Mouse (Mus musculus): ENCODE data around the gene Rpl7l1. TPM values are rescaled to one million over a fixed set of nuclear protein-coding genes. Genes with fewer than 3 reads are reported as not detected.
A peak's percentile ranks its signal among the peaks of the same experiment; 100 is the strongest.

Gene Rpl7l1
- total and polyA plus RNA-seq, 2 experiments from 2014 or later = 39.8 to 72.1 TPM

- Histone ChIP-seq H3K4me3 (ENCODE audit: low read length) (peak overlapping the region; percentile 70), H3K36me3 (ENCODE audit: insufficient read depth, low read length) (peaks cover 17% of the 10 kb centered on the region), H3K27ac (no peak overlapping the region), H3K4me2 (ENCODE audit: low read depth, low read length) (peak overlapping the region; percentile 54), H3K9ac (replicated peaks; ENCODE audit: low read length) (no peak overlapping the region), H3K4me1 (ENCODE audit: insufficient read depth, low read length) (no peaks in the 10 kb centered on the region), H3K9me3 (ENCODE audit: low read length) (no peaks in the 10 kb centered on the region), H3K27me3 (ENCODE audit: insufficient read depth, low read length) (no peaks in the 10 kb centered on the region)
- DNase-seq (ENCODE audit: low spot score) = no peak
- TF ChIP-seq CTCF (IDR thresholded peaks at IDR 0.05; ENCODE audit: low read depth) = no peak
- 80% methylated on average over 2 of the region's 2 CpGs for WGBS
- no peak for ATAC-seq
Observed at GRCm38 (mm10) chr17:46783222-46783565, 722 bp upstream of the Rpl7l1 start.

DNA sequence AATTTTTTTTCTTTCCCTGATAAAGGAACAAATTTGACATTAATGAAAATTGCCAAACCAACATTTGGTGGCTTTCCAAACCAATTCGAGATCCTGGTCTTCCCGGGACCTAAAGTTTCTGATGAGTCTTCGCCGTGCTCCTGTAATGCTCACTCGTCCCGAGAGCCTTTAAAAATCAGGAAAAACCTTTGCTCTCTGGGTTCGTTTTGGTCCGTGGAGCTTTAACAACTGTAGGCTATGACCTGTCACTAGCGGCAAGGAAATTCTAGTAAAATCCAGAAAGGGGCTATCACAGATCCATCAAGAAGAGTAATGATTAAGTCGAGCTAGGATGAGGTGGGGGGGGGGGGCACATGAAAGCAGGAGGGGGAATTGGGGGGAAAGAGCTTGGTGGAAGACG, 596 bp downstream of the Rpl7l1 start:
- DNase-seq (ENCODE audit: low spot score) (no peak), ATAC-seq (no peak; the same call in 1 of the 2 replicates)
- no peak for TF ChIP-seq CTCF (IDR thresholded peaks at IDR 0.05; ENCODE audit: low read depth)
- H3K27me3 ChIP-seq (ENCODE audit: insufficient read depth, low read length) = no peaks in the 10 kb centered on the region
- H3K9ac ChIP-seq (replicated peaks; ENCODE audit: low read length) = peak overlapping the region; percentile 69
- H3K27ac ChIP-seq = peak overlapping the region; percentile 91
- peak overlapping the region; percentile 70 for H3K4me3 ChIP-seq (ENCODE audit: low read length)
- H3K36me3 ChIP-seq (ENCODE audit: insufficient read depth, low read length) = peaks cover 28% of the 10 kb centered on the region
- peak overlapping the region; percentile 54 for H3K4me2 ChIP-seq (ENCODE audit: low read depth, low read length)
- H3K4me1 ChIP-seq (ENCODE audit: insufficient read depth, low read length) = no peaks in the 10 kb centered on the region
- H3K9me3 ChIP-seq (ENCODE audit: low read length) = no peaks in the 10 kb centered on the region
- WGBS = 1% methylated on average over 11 of the region's 11 CpGs

DNA sequence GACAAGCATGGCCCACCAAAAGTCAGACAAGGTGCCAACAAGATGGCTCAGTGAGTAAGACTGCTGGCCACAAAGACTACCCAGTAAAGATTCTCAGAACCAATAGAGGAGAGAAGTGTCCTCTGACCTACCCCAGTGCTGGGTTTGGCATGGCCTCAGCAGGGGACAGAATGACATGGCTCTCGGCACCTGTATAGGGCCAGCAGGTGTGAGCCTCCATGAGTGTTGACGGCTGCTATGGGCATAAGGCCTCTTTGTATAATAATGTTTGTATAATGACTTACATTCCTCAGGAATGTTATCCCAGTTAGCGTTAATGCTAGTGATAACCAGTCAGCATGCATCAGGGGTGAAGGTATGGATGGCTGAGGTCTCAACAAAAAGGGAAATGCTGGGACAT, 6.4 kb downstream of the Rpl7l1 start:
- no peaks in the 10 kb centered on the region for H3K9me3 ChIP-seq (ENCODE audit: low read length)
- no peak overlapping the region for H3K27ac ChIP-seq
- H3K27me3 ChIP-seq (ENCODE audit: insufficient read depth, low read length) = no peaks in the 10 kb centered on the region
- H3K4me3 ChIP-seq (ENCODE audit: low read length) = no peak overlapping the region
- H3K9ac ChIP-seq (replicated peaks; ENCODE audit: low read length) = no peak overlapping the region
- H3K36me3 ChIP-seq (ENCODE audit: insufficient read depth, low read length) = peaks cover 49% of the 10 kb centered on the region
- no peak for TF ChIP-seq CTCF (IDR thresholded peaks at IDR 0.05; ENCODE audit: low read depth)
- no peaks in the 10 kb centered on the region; the same call in 1 of the 2 replicates for H3K4me1 ChIP-seq (ENCODE audit: insufficient read depth, low read length)
- 88% methylated on average over 3 of the region's 3 CpGs for WGBS
- H3K4me2 ChIP-seq (ENCODE audit: low read depth, low read length) = no peak overlapping the region
- DNase-seq (ENCODE audit: low spot score) = no peak
- no peak for ATAC-seq

DNA sequence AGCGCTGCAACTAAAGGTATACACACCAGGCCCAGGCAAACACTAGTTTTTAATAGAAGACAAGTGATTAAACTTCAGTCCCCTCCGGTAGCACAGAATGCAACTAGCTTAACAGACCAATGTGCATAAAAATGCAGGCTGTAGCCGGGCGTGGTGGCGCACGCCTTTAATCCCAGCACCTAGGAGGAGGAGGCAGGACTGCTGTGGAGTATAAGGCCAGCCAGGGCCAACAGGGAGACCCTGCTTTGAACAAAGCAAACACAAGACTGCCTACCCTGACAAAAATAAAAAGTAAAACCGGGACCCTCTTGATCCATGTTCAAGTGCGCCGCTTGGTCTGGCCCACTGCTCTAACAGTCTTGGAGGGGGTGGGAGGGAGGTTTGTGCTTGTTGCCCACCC, 7.4 kb downstream of the Rpl7l1 start:
- Histone ChIP-seq H3K4me1 (ENCODE audit: insufficient read depth, low read length) (no peaks in the 10 kb centered on the region; the same call in 1 of the 2 replicates), H3K4me3 (ENCODE audit: low read length) (no peak overlapping the region), H3K36me3 (ENCODE audit: insufficient read depth, low read length) (peaks cover 49% of the 10 kb centered on the region), H3K27ac (no peak overlapping the region), H3K9ac (replicated peaks; ENCODE audit: low read length) (no peak overlapping the region), H3K4me2 (ENCODE audit: low read depth, low read length) (no peak overlapping the region), H3K9me3 (ENCODE audit: low read length) (no peaks in the 10 kb centered on the region), H3K27me3 (ENCODE audit: insufficient read depth, low read length) (no peaks in the 10 kb centered on the region)
- DNase-seq (ENCODE audit: low spot score) (no peak), ATAC-seq (no peak)
- no peak for TF ChIP-seq CTCF (IDR thresholded peaks at IDR 0.05; ENCODE audit: low read depth)
- 96% methylated on average over 9 of the region's 9 CpGs for WGBS

DNA sequence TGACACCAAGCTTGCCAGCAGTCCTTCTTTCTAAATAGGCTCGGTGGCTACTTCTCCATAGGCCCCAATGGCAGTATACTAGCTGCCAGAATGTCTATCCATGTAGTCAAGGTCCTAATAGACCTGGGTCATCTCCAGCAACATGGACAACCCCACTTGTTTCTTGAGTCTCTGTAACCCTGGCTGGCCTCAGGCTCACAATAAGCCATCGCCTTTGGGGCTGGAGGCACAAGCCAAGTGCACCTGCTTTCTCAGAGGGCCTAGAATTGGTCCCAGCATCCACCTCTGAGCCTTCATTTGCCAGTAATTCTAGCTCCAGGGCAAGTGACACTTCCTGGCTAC, 8.4 kb downstream of the Rpl7l1 start:
- Histone ChIP-seq H3K36me3 (ENCODE audit: insufficient read depth, low read length) (peaks cover 41% of the 10 kb centered on the region), H3K9me3 (ENCODE audit: low read length) (no peaks in the 10 kb centered on the region), H3K4me2 (ENCODE audit: low read depth, low read length) (no peak overlapping the region), H3K27me3 (ENCODE audit: insufficient read depth, low read length) (no peaks in the 10 kb centered on the region), H3K27ac (peak overlapping the region; percentile 45; the same call in 1 of the 2 replicates), H3K4me3 (ENCODE audit: low read length) (no peak overlapping the region), H3K4me1 (ENCODE audit: insufficient read depth, low read length) (no peaks in the 10 kb centered on the region; the same call in 1 of the 2 replicates), H3K9ac (replicated peaks; ENCODE audit: low read length) (no peak overlapping the region)
- ATAC-seq = no peak
- 25% methylated on average over 2 of the region's 2 CpGs for WGBS
- no peak for TF ChIP-seq CTCF (IDR thresholded peaks at IDR 0.05; ENCODE audit: low read depth)
- no peak for DNase-seq (ENCODE audit: low spot score)

DNA sequence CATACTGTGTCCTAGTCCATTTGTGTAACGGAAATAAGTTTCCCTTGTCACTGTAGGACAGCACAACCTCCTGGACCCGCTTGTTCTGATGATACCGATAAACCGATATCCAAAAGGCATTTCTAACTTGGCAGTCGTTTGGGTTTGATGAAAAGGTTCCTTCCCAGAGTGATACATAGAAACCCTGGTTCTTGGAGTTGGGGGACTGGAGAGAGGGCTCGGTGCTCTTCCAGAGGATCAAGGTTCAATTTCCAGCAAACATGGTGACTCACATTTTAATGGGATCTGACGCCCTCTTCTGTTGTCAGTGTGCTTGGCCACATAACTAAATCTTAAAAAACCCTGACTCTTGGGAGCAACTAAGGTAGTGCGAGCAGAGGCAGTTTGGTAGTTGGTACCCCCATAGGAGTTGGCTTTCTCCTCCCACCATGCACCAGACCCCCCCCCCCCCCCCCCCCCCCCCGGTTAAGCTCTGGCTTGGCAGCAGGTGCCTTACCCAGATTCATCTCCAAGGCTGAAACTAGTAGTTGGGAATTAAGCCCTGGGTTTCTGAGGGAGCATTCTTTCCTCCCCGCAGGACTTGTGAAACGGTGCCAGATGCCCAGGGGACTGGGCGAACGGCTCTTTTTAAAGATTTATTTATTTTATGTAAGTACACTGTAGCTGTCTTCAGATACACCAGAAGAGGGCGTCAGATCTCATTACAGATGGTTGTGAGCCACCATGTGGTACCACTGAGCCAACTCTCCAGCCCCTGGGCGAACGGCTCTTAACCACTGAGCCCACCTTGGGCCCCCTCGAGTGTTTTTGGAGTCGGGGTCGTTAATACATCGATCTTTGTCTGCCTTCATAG, 9.0 kb downstream of the Rpl7l1 start:
- peak; percentile 51 for TF ChIP-seq CTCF (IDR thresholded peaks at IDR 0.05; ENCODE audit: low read depth)

More for the DNA sequence above, 9.0 kb downstream of the Rpl7l1 start:
- DNase-seq (ENCODE audit: low spot score) = peak; percentile 37
- peaks cover 36% of the 10 kb centered on the region for H3K36me3 ChIP-seq (ENCODE audit: insufficient read depth, low read length)
- 6% methylated on average over 20 of the region's 20 CpGs for WGBS
- H3K27ac ChIP-seq = peak overlapping the region; percentile 70
- no peaks in the 10 kb centered on the region for H3K9me3 ChIP-seq (ENCODE audit: low read length)
- peak overlapping the region; percentile 68 for H3K9ac ChIP-seq (replicated peaks; ENCODE audit: low read length)
- ATAC-seq = 0 out of 2 replicates have a peak, but pooled peaks have one; percentile 28
- H3K4me1 ChIP-seq (ENCODE audit: insufficient read depth, low read length) = no peaks in the 10 kb centered on the region; the same call in 1 of the 2 replicates
- peak overlapping the region; percentile 67 for H3K4me3 ChIP-seq (ENCODE audit: low read length)
- H3K4me2 ChIP-seq (ENCODE audit: low read depth, low read length) = peak overlapping the region; percentile 98
- H3K27me3 ChIP-seq (ENCODE audit: insufficient read depth, low read length) = no peaks in the 10 kb centered on the region
